Mouse (Mus musculus) heart, embryonic 11.5 days (tissue): ENCODE measurements around the gene Rad54l2. TPM values are rescaled to one million over a fixed set of nuclear protein-coding genes. Genes with fewer than 3 reads are reported as not detected.

ENCODE experiments used
- ATAC-seq: fragments of 200-750 bp; cut with Nextera tagmentation; replicated peaks from 2 replicates; pipeline ENCODE4 v1.8.0; 2017; ENCODE audit warnings: moderate library complexity; ENCODE audit not compliant: insufficient number of reproducible peaks, low FRiP score, low TSS enrichment
- H3K27ac ChIP-seq: fragments of 300-500 bp; sonication (generic); 2 replicates; pipeline ENCODE4 v1.5.1; 2014; ENCODE audit warnings: mild to moderate bottlenecking, low read depth, low read length
- H3K27me3 ChIP-seq: fragments of 300-500 bp; sonication (generic); 2 replicates; pipeline ENCODE4 v1.6.1; 2014; ENCODE audit warnings: mild to moderate bottlenecking, low read length, mixed read lengths; ENCODE audit not compliant: control insufficient read depth, insufficient read depth
- H3K36me3 ChIP-seq: fragments of 300-500 bp; sonication (generic); 2 replicates; pipeline ENCODE4 v1.6.1; 2014; ENCODE audit warnings: mild to moderate bottlenecking, low read length, moderate library complexity, mixed read lengths; ENCODE audit not compliant: control insufficient read depth, insufficient read depth
- H3K4me1 ChIP-seq: fragments of 300-500 bp; sonication (generic); 2 replicates; pipeline ENCODE4 v1.6.1; 2014; ENCODE audit warnings: low read length; ENCODE audit not compliant: control insufficient read depth, insufficient read depth
- H3K4me2 ChIP-seq: fragments of 300-500 bp; sonication (generic); 2 replicates; pipeline ENCODE4 v1.6.1; 2014; ENCODE audit warnings: mild to moderate bottlenecking, moderate library complexity
- H3K4me3 ChIP-seq: fragments of 300-500 bp; sonication (generic); 2 replicates; pipeline ENCODE4 v1.5.1; 2014; ENCODE audit warnings: low read depth, low read length
- H3K9ac ChIP-seq: fragments of 300-500 bp; sonication (generic); 2 replicates; pipeline ENCODE4 v1.6.1; 2014; ENCODE audit warnings: mild to moderate bottlenecking, low read depth, low read length, moderate library complexity
- H3K9me3 ChIP-seq: fragments of 300-500 bp; sonication (generic); replicated peaks from 2 replicates; pipeline ENCODE4 v1.6.1; 2016; ENCODE audit warnings: low read length; ENCODE audit not compliant: control insufficient read depth
- WGBS: fragments of 180-500 bp; shearing (Covaris S2); extraction: QIAGEN DNeasy Blood & Tissue Kit; methylation state at CpG from one replicate; pipeline ENCODE4 v1.1.7; 2014; ENCODE audit not compliant: insufficient replicate concordance; 5-methylcytosine and 5-hydroxymethylcytosine counted together
- polyA plus RNA-seq: library from polyadenylated mRNA; unstranded; fragments of >200 nt; fragmentation: Nextera tagmentation; extraction: Ambion mirVana; gene quantifications from 2 replicates; pipeline ENCODE4 v1.2.1, GENCODE M21; 2014

Gene Rad54l2
- 3.2 and 5.8 TPM in 2 replicates for polyA plus RNA-seq

DNA sequence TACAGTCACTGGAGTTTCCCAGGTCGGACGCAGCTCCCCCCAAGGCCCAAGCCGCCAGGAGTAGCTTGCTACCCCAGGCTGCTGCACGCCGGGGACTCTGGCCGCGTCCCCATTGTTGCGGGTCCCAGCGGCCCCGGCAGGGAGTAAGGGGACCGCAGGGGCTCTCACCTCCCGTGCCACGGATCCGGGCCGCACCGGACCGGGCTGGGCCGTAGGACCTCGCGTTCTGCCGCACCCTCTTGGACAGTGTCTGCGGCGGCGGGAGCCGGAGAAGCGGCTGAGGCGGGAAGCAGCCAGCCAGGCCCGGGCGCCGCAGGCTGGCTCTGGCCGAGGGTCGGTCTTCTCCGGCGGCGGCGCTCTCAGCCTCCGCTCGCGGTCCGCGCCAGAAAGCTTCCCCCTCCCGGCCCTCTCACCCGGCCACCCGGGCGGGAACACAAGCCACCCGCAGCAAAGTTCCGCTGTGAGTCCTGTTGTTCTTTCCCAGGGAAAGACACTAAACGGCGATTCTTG is at the start of gene Rad54l2:
TSS of gene Rad54l2 (minus strand) at position 383 of the 510 bp plus-strand sequence.
- peak within 1 kb of the TSS; percentile 88 for H3K27ac ChIP-seq
- H3K4me3 ChIP-seq, result peak within 1 kb of the TSS; percentile 99
- no peaks in the 10 kb centered on the region for H3K36me3 ChIP-seq
- no peaks in the 10 kb centered on the region for H3K27me3 ChIP-seq
- H3K4me2 ChIP-seq, result peak within 1 kb of the TSS; percentile 91
- no peaks in the 10 kb centered on the region for H3K9me3 ChIP-seq
- under 1% methylated on average over 47 of the region's 49 CpGs for WGBS
- H3K4me1 ChIP-seq, result no peaks in the 10 kb centered on the region
- peak within 1 kb of the TSS; percentile 99 for H3K9ac ChIP-seq
- peak; percentile 82 for ATAC-seq

DNA sequence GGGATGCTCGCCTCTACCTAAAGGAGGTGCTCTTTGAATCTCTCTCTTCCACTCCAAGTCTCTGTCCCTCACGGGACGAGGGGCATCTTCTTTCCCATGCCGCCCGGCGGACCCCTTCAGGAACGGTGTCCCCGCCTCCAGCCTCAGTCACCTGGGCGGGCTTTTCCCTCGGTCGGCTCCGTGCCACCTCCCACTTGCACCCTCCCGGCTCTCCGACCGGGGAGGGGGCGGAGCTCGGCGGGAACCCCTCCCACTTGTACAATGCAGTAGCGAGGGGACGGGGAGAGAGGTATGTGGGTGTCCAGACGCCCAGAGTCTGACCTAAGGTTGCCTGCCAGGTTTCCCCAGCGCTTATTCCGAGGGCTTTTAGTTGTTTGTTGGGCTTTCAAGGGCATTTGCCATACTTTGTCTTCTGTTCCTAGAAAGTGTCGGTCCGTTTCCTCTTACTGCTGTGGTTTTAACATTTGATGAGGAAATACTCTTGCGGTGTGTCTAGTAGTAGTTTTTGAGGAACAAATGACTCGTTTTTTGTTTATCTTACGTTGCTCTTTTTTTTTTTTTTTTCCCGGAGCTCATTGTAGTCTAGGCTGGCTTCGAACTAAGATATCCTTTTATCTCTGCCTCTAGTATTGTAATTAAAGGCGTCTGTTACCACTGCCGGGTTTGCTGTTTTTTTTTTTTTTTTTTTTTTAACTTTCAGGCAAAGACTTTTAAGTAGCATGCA is 33.5 kb upstream of the Rad54l2 start:
- WGBS, result 2% methylated on average over 32 of the region's 32 CpGs
- no peaks in the 10 kb centered on the region for H3K36me3 ChIP-seq

DNA sequence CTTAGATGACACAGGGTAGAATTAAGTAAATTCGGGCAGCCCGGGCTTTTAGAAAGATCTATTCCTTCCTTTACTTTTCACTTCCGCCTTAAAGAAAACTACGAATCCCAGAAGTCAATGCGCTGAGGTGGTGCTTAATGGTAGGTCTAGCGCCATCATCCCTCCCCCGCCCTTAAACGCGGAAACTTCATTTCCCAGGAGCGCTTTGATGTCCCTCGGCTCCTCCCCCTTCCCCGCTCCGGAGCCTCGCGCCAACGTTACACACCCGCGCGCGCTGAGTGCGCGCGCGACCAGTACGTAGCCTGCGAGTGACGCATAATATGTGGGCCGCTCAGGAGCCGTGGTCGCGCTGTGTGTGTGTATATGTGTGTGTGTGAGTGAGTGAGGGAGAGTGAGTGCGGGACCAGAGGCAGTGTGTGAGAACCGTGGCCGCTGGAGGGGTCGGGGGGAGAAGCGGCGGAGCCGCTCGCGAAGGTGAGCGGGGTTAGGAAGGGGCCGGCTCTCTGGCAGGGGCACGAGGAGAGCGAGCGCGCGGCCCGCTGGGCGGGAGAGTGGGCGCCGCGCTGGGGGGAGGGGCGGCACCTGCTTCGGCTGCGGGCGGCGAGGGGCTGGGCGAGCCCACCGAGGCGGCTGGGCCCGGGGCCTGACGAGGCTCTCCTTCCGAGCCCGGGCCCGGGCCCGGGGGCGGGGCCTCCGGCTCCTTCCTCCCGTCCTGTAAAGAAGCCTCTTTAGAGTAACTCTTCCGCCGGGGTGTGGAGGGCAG is 32.8 kb upstream of the Rad54l2 start, which contains the start of gene Dcaf1:
TSS of gene Dcaf1 (plus strand) at position 257 of the 763 bp plus-strand sequence.
- peak within 1 kb of the TSS; percentile 90 for H3K4me3 ChIP-seq
- H3K27ac ChIP-seq, result peak within 1 kb of the TSS; percentile 92
- H3K4me1 ChIP-seq, result no peaks in the 10 kb centered on the region; the same call in 1 of the 2 replicates
- H3K36me3 ChIP-seq, result no peaks in the 10 kb centered on the region
- H3K9me3 ChIP-seq, result no peaks in the 10 kb centered on the region
- WGBS, result under 1% methylated on average over 66 of the region's 71 CpGs
- H3K27me3 ChIP-seq, result no peaks in the 10 kb centered on the region
- H3K4me2 ChIP-seq, result peak within 1 kb of the TSS; percentile 68
- peak; percentile 94 for ATAC-seq
- H3K9ac ChIP-seq, result peak within 1 kb of the TSS; percentile 90

More for the DNA sequence above, 33.5 kb upstream of the Rad54l2 start:
- Histone ChIP-seq H3K4me1 (no peaks in the 10 kb centered on the region; the same call in 1 of the 2 replicates), H3K9ac (peak overlapping the region; percentile 90), H3K27me3 (no peaks in the 10 kb centered on the region), H3K4me3 (peak overlapping the region; percentile 90), H3K9me3 (no peaks in the 10 kb centered on the region), H3K4me2 (peak overlapping the region; percentile 63), H3K27ac (peak overlapping the region; percentile 92)
- ATAC-seq, result peak; percentile 89

DNA sequence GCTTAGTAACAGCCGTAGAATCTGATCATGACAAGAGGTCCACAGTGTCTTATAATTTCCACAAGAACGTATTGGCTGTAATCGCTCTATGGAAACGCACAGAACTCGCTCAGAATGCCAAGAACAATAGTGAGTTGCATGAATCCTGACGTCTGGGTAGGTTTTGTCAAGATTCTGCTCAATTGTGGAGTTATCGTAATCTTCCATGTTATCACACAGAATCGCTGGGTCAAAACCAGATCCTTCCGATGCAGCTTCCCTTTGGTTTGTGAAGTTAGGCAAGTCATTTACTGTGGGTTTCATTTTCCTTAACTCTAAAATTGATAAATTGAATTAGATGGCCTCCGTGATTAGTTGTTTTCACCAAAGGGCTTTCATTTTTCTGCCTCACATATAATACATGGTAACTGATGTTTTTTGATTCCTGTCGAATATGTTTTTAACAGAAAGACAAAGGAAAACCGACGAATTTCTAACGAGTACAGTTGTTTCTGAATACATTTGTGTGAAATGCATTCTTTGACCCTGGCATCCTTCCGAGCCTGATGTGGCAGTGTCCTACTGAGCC is 32.1 kb upstream of the Rad54l2 start:
- Histone ChIP-seq H3K4me2 (peak overlapping the region; percentile 68), H3K36me3 (no peaks in the 10 kb centered on the region), H3K9ac (peak overlapping the region; percentile 73), H3K4me3 (peak overlapping the region; percentile 90), H3K27ac (no peak overlapping the region), H3K9me3 (no peaks in the 10 kb centered on the region), H3K27me3 (no peaks in the 10 kb centered on the region), H3K4me1 (no peaks in the 10 kb centered on the region; the same call in 1 of the 2 replicates)
- 44% methylated on average over 15 of the region's 15 CpGs for WGBS
- ATAC-seq, result no peak

DNA sequence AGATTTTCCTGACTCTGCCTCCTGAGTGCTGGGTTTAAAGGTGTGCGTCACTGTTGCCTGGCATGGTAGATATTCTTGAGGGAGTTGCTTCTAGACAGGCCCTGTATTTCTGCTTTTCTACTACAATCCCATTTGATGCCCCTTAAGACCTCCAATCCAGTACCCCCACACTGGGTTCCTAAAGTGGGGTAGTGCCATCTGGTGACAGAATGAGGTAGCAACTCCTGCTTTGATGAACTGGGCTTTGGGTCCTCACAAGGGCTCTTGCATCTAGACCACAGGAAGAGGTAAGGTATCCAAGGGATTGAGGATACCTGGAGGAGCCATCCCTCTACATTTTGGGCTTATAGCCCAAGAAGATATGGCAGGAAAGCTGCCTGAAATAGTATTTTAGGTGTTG is 30.2 kb upstream of the Rad54l2 start:
- ATAC-seq, result no peak
- H3K36me3 ChIP-seq, result no peaks in the 10 kb centered on the region
- no peaks in the 10 kb centered on the region; the same call in 1 of the 2 replicates for H3K4me1 ChIP-seq
- H3K27me3 ChIP-seq, result no peaks in the 10 kb centered on the region
- H3K4me2 ChIP-seq, result no peak overlapping the region
- WGBS, result 78% methylated on average over 1 of the region's 1 CpGs
- no peak overlapping the region for H3K27ac ChIP-seq
- H3K9ac ChIP-seq, result no peak overlapping the region
- no peak overlapping the region for H3K4me3 ChIP-seq
- H3K9me3 ChIP-seq, result no peaks in the 10 kb centered on the region

DNA sequence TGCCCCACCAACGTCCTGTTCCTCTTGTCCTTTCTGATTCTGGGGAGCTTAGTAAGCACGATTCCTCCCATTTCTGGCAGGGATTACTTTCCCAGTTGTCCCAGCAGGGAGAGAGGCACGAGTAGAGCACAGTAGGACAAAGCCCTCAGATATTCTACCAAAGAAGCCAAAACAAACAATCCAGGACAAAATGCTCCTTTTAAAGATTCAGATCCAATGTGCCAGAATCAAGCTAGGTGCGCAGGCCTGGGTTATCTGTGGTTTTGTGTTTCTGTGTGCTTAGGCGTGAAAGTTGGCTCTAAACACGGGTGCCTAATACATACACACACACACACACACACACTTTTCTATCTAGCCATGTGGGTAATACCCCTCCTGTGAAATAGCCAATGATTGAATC is 29.2 kb upstream of the Rad54l2 start:
- H3K9ac ChIP-seq, result no peak overlapping the region
- H3K27ac ChIP-seq, result no peak overlapping the region
- no peak overlapping the region for H3K4me2 ChIP-seq
- no peaks in the 10 kb centered on the region; the same call in 1 of the 2 replicates for H3K4me1 ChIP-seq
- 67% methylated on average over 6 of the region's 6 CpGs for WGBS
- ATAC-seq, result no peak
- no peaks in the 10 kb centered on the region for H3K9me3 ChIP-seq
- H3K36me3 ChIP-seq, result no peaks in the 10 kb centered on the region
- no peaks in the 10 kb centered on the region for H3K27me3 ChIP-seq
- no peak overlapping the region for H3K4me3 ChIP-seq

DNA sequence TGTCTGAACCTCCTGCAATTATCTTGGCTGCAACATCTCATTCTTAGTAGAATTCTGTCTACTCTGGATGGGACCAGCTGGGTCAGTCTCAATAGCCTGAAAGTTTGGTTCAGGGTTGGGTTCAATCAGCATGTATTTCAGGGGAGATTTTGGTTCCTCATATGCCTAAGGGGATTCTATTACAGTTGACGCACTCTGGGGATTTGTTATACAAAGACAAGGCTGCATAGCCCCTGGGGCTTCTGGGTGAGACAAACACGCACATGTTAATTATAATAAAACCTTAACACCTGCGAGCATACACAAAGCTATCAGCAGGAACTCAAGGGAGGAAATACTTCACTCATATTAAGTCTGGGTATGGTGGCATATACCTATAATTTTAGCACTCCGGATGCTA is 17.5 kb upstream of the Rad54l2 start:
- 67% methylated on average over 4 of the region's 4 CpGs for WGBS
- Histone ChIP-seq H3K4me3 (no peak overlapping the region), H3K9ac (no peak overlapping the region), H3K27me3 (no peaks in the 10 kb centered on the region), H3K4me2 (no peak overlapping the region), H3K27ac (no peak overlapping the region), H3K36me3 (no peaks in the 10 kb centered on the region), H3K9me3 (no peaks in the 10 kb centered on the region; the same call in 1 of the 2 replicates), H3K4me1 (no peaks in the 10 kb centered on the region)
- no peak for ATAC-seq

DNA sequence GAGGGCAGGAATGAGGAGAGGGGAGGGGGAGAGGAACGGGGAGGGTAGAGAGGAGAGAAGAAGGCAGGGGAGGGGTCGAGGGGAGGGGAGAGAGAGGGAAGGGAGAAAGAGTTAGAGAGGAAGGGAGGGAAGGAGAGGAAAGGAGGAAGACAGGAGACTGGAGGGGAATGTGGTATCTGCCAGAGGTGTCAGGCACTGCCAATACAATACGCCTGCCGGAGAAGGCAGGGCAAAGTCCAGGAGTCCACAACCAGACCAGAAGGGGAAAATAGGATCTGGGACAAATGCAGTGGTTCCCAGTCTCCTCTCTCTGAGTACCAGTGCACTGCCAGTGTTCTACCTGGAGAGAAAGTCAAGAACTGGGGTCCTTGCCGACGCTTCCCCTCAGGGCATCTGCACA is 1.8 kb upstream of the Rad54l2 start:
- H3K4me2 ChIP-seq, result no peak overlapping the region
- no peaks in the 10 kb centered on the region for H3K36me3 ChIP-seq
- no peak for ATAC-seq
- no peak overlapping the region for H3K27ac ChIP-seq
- 58% methylated on average over 6 of the region's 6 CpGs for WGBS
- H3K9ac ChIP-seq, result no peak overlapping the region
- no peaks in the 10 kb centered on the region for H3K9me3 ChIP-seq
- H3K4me3 ChIP-seq, result no peak overlapping the region
- H3K27me3 ChIP-seq, result no peaks in the 10 kb centered on the region
- no peaks in the 10 kb centered on the region for H3K4me1 ChIP-seq
